Comparison of ENCODE assay signal across 21 mouse cellular contexts in the genomic region with DNA sequence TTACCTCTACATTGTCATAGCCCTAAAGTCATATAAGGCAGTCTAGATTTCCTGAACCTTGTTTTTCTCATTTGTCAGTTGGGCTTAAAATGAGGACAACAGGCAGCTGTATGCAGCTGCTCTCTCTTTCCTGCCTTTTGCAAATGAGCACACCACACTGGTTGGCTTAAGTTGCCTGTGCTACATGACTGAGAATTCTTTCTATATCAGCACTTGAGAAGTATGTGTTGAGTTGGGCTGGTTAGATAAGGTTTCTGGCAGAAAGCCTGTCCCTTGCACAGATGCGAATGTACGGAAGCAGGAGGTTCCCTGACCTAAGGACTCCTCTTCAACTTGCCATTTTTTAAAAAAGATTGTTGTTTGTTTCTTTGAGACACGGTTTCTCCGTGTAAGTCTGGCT. TPM values are rescaled to one million over a fixed set of nuclear protein-coding genes. Genes with fewer than 3 reads are reported as not detected.
DNase-seq lines count a peak whose midpoint lies in the region; ATAC-seq lines count a peak whose summit lies in the region.
"Had no signal": no experiment of that assay in that cellular context is flagged by ENCODE, and none has a peak within 500 bp of the region (broad histone marks: within the 10 kb centered on the region; RNA-seq: fewer than 3 reads in every experiment).

No protein-coding gene starts in this region.

- no peak overlapping the region for H3K4me3 ChIP-seq in heart, embryonic 16.5 days (ENCODE audit: low read length)
- H3K4me3 ChIP-seq in neural tube, embryonic 15.5 days (replicated peaks): no peak overlapping the region
- H3K4me3 ChIP-seq: forebrain, embryonic 12.5 days; gastrocnemius, adult 2 months; hindbrain, embryonic 13.5 days; lung, embryonic 15.5 days; stomach, embryonic 15.5 days had no signal

- peak; percentile 77 for ATAC-seq in heart, embryonic 16.5 days (replicated peaks; ENCODE audit: extremely low read depth, insufficient read depth, low FRiP score)
- ATAC-seq in neural tube, embryonic 15.5 days (ENCODE audit: low FRiP score): no peak
- ATAC-seq: inflammation-experienced regulatory T-cells, adult 6 months; midbrain, embryonic 16.5 days had no signal

- H3K27ac ChIP-seq in heart, embryonic 16.5 days (ENCODE audit: low read length): no peak overlapping the region
- H3K27ac ChIP-seq in neural tube, embryonic 15.5 days (replicated peaks): no peak overlapping the region
- H3K27ac ChIP-seq: forebrain, embryonic 12.5 days; gastrocnemius, adult 2 months; hindbrain, embryonic 13.5 days; lung, embryonic 15.5 days; stomach, embryonic 15.5 days had no signal

- peak; percentile 40 for DNase-seq in kidney, postnatal 10 days
- DNase-seq in kidney, postnatal 36 days: no peak
- peak; percentile 10 for DNase-seq in MEL-GATA-1-ER (ENCODE audit: extremely low read depth, low read depth)
- DNase-seq in lung, postnatal 36 days: peak; percentile 11
- DNase-seq in urinary bladder, postnatal 25 days (ENCODE audit: low spot score): no peak
- DNase-seq: adrenal gland, adult 8-10 months; cerebellum, adult 9-10 months; gastrocnemius, adult 2 months; kidney, adult 8-10 months; retina, postnatal 1 day; thymus, adult 18-20 months; thymus, postnatal 4 days had no signal

- H3K4me2 ChIP-seq in heart, embryonic 16.5 days (ENCODE audit: low read depth, low read length): no peak overlapping the region
- no peak overlapping the region for H3K4me2 ChIP-seq in neural tube, embryonic 15.5 days
- H3K4me2 ChIP-seq: forebrain, embryonic 12.5 days; hindbrain, embryonic 13.5 days; liver, embryonic 11.5 days; lung, embryonic 15.5 days; stomach, embryonic 15.5 days had no signal

- no peaks in the 10 kb centered on the region for H3K36me3 ChIP-seq in heart, embryonic 16.5 days (ENCODE audit: control insufficient read depth, insufficient read depth)
- no peaks in the 10 kb centered on the region for H3K36me3 ChIP-seq in neural tube, embryonic 15.5 days
- H3K36me3 ChIP-seq: forebrain, embryonic 12.5 days; hindbrain, embryonic 13.5 days; lung, embryonic 15.5 days; stomach, embryonic 15.5 days had no signal

- peaks cover 6% of the 10 kb centered on the region for H3K27me3 ChIP-seq in heart, embryonic 16.5 days (ENCODE audit: control insufficient read depth, insufficient read depth, low read length)
- H3K27me3 ChIP-seq in neural tube, embryonic 15.5 days (replicated peaks): no peaks in the 10 kb centered on the region
- H3K27me3 ChIP-seq: forebrain, embryonic 12.5 days; hindbrain, embryonic 13.5 days; lung, embryonic 15.5 days; stomach, embryonic 15.5 days had no signal

- no peaks in the 10 kb centered on the region for H3K9me3 ChIP-seq in heart, embryonic 16.5 days (replicated peaks; ENCODE audit: control insufficient read depth, low read length)
- no peaks in the 10 kb centered on the region for H3K9me3 ChIP-seq in neural tube, embryonic 15.5 days (replicated peaks)
- H3K9me3 ChIP-seq: forebrain, embryonic 12.5 days; hindbrain, embryonic 13.5 days; lung, embryonic 15.5 days; stomach, embryonic 15.5 days had no signal

- 34% methylated on average over 4 of the region's 4 CpGs for WGBS in heart, embryonic 16.5 days
- WGBS in neural tube, embryonic 15.5 days: 91% methylated on average over 4 of the region's 4 CpGs

- H3K9ac ChIP-seq in heart, embryonic 16.5 days (ENCODE audit: low read length): no peak overlapping the region
- no peak overlapping the region for H3K9ac ChIP-seq in neural tube, embryonic 15.5 days (replicated peaks)
- H3K9ac ChIP-seq: forebrain, embryonic 12.5 days; hindbrain, embryonic 13.5 days; lung, embryonic 15.5 days; stomach, embryonic 15.5 days had no signal

- H3K4me1 ChIP-seq in heart, embryonic 16.5 days (ENCODE audit: control insufficient read depth, insufficient read depth, low read length): no peaks in the 10 kb centered on the region
- no peaks in the 10 kb centered on the region for H3K4me1 ChIP-seq in neural tube, embryonic 15.5 days
- H3K4me1 ChIP-seq: forebrain, embryonic 12.5 days; hindbrain, embryonic 13.5 days; lung, embryonic 15.5 days; stomach, embryonic 15.5 days had no signal

RNA-seq across cellular contexts. Expression of a gene that starts 31.0 kb away (rescaled TPM):
- polyA plus RNA-seq in heart, embryonic 16.5 days (2015; fragmentation: Nextera tagmentation; extraction: Ambion mirVana): 41.2 and 41.7 TPM in 2 replicates
- 52.7 and 52.9 TPM in 2 replicates for polyA plus RNA-seq in neural tube, embryonic 15.5 days (2015; fragmentation: Nextera tagmentation; extraction: Ambion mirVana)

Comparison
In these comparisons a context has a peak if more than half of its experiments do, and no peak if none do; other contexts are left out.
1. DNase-seq: peak in kidney, postnatal 10 days (single experiment), MEL-GATA-1-ER (single experiment) and lung, postnatal 36 days (single experiment); none in kidney, postnatal 36 days (0 of 2) and urinary bladder, postnatal 25 days (single experiment).